Mouse (Mus musculus) T-helper 17 cell (primary cell): ENCODE results near the gene Fam114a2.

Source experiments
- in situ Hi-C, 2 experiments: fragments of 300-600 bp; cut with MboI, MseI; formaldehyde crosslinking; loops; 1 replicate in 1 of 2; 2 replicates in 1 of 2; pipeline ENCODE4 v1.15.1; 2025; ENCODE audit warnings: high pct_unique_total_duplicates in 2 of 2

Gene Fam114a2

DNA sequence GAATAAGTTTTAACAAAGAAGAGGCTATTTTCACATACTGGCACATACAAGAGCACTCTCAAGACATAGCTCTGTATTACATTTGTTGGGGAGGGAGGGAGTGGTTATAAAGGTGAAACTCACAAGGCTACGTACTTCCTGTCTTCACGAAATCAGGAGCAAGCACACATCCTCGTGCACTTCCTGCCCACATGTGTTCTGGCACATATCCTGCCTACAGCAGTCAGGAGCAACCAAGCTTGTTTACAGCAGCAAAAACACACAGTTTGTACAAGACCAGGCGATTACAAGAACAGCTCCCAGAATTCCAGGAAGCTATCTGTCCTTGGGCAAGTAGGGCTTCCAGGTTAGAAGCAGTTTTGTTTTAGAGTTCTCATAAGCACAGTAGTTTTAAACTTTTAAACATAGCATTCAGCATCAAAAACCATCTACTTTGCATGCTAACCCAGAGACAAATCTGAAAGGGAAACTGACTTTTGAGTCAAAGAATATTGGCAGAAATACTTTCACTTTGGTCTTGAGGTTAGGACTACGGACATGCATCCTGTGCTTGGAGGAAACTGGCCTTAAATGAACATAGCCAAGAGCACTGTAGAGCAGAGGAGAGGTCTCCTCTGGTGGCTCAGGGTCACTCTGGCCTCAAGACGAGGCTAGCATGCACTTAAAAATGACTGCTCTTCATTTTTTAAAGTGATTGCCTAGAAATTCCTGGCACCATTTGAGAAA, 73.0 kb downstream of the Fam114a2 start:
- in situ Hi-C loops = no loop called here

DNA sequence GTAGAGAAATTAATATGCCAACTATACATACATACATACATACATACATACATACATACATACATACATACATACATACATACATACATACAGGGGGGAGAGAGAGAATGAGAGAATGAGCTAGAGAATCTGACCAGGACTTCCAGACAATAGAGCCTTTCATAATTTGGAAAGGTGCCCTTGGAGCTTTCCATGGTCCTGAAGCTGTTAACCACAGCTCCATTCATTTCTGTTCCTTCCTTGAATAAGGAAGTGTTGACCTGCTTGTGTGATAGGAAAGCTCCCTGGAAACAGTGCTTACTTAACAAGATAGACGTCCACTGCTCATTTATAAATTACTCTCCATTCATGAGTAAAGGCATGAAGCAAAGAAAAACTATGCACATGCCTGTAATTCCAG, 84.3 kb downstream of the Fam114a2 start:
- in situ Hi-C loops = no loop called here
